Mouse (Mus musculus) CH12.LX (cell line): ENCODE measurements around the gene Kifc5b. TPM values are rescaled to one million over a fixed set of nuclear protein-coding genes. Genes with fewer than 3 reads are reported as not detected.

Experiments
- DNase-seq: peaks from one replicate; pipeline ENCODE4 v3.0.0-alpha.2; 2013; ENCODE audit errors: extremely low read depth
- H3K27ac ChIP-seq: 2 replicates; pipeline ENCODE4 v1.5.1; 2012; ENCODE audit warnings: low read depth, mild to moderate bottlenecking, control low read depth, moderate library complexity; ENCODE audit not compliant: insufficient read depth
- H3K27me3 ChIP-seq: replicated peaks from 2 replicates; pipeline ENCODE3; 2012; ENCODE audit warnings: inconsistent platforms
- H3K36me3 ChIP-seq, 2 experiments: replicated peaks in 1 of 2; 2 replicates each; pipeline versions ENCODE3 to v1.6.1; 2012; ENCODE audit warnings: inconsistent platforms in 1 of 2, low read length in 1 of 2, mild to moderate bottlenecking in 1 of 2, mixed read lengths in 1 of 2, moderate library complexity in 1 of 2; ENCODE audit not compliant: control insufficient read depth in 1 of 2, insufficient read depth in 1 of 2
- H3K4me1 ChIP-seq, 2 experiments: 2 replicates each; pipeline ENCODE4 v1.6.1; 2012; ENCODE audit warnings: inconsistent platforms in 1 of 2, moderate library complexity in 1 of 2; ENCODE audit not compliant: insufficient read depth in 2 of 2, control insufficient read depth in 1 of 2
- H3K4me2 ChIP-seq: 2 replicates; pipeline ENCODE4 v1.6.1; 2012; ENCODE audit warnings: low read depth, mild to moderate bottlenecking, control low read depth; ENCODE audit not compliant: poor library complexity, insufficient read depth, severe bottlenecking
- H3K4me3 ChIP-seq, 3 experiments: fragments of 150-350 bp in 1 of 3; sonication (generic) in 1 of 3; replicated peaks in 1 of 3; 2 replicates each; pipeline versions ENCODE3 to v1.5.1; 2011 to 2012; ENCODE audit warnings: low read depth in 2 of 3, low read length in 2 of 3, mild to moderate bottlenecking in 2 of 3, moderate library complexity in 2 of 3, control low read depth in 1 of 3, improper control_type of control experiment in 1 of 3, inconsistent platforms in 1 of 3, mixed read lengths in 1 of 3; ENCODE audit not compliant: poor library complexity in 1 of 3
- H3K79me2 ChIP-seq: replicated peaks from 2 replicates; pipeline ENCODE4 v1.6.1; 2012; ENCODE audit warnings: mild to moderate bottlenecking, moderate library complexity; ENCODE audit not compliant: control insufficient read depth, poor library complexity, insufficient read depth, severe bottlenecking; ENCODE audit errors: extremely low read depth
- H3K9ac ChIP-seq: 2 replicates; pipeline ENCODE4 v1.6.1; 2012; ENCODE audit warnings: low read depth, mild to moderate bottlenecking, control low read depth, moderate library complexity; ENCODE audit not compliant: insufficient read depth
- H3K9me3 ChIP-seq: replicated peaks from 2 replicates; pipeline ENCODE3; 2012; ENCODE audit warnings: low read length, inconsistent platforms, mixed read lengths
- E2F4 ChIP-seq: IDR thresholded peaks from 2 replicates; pipeline ENCODE4 v1.6.1; 2011; ENCODE audit warnings: low read depth, low read length, improper control_type of control experiment; ENCODE audit not compliant: insufficient replicate concordance
- ELF1 ChIP-seq: IDR thresholded peaks from 2 replicates; pipeline ENCODE4 v1.6.1; 2014; ENCODE audit warnings: low read depth, mild to moderate bottlenecking, inconsistent platforms, low read length, improper control_type of control experiment
- ETS1 ChIP-seq: conservative IDR thresholded peaks from 2 replicates; pipeline ENCODE4 v1.6.1; 2012; ENCODE audit warnings: low read depth, mild to moderate bottlenecking, inconsistent platforms, low read length, improper control_type of control experiment, moderate library complexity
- GABPA ChIP-seq: IDR thresholded peaks from 2 replicates; pipeline ENCODE4 v1.6.1; 2012; ENCODE audit warnings: low read depth, low read length, improper control_type of control experiment, inconsistent platforms; ENCODE audit not compliant: insufficient replicate concordance
- HCFC1 ChIP-seq: IDR thresholded peaks from 2 replicates; pipeline ENCODE4 v1.6.1; 2012; ENCODE audit warnings: low read depth, mild to moderate bottlenecking, inconsistent platforms, low read length, improper control_type of control experiment
- IRF4 ChIP-seq: IDR thresholded peaks from 2 replicates; pipeline ENCODE4 v1.6.1; 2014; ENCODE audit warnings: low read depth, mild to moderate bottlenecking, inconsistent platforms, low read length, improper control_type of control experiment
- JUN ChIP-seq: IDR thresholded peaks from 2 replicates; pipeline ENCODE4 v1.6.1; 2011; ENCODE audit warnings: low read depth, mild to moderate bottlenecking, low read length, improper control_type of control experiment, moderate library complexity; ENCODE audit not compliant: insufficient read depth
- JUND ChIP-seq: conservative IDR thresholded peaks from 2 replicates; pipeline ENCODE4 v1.6.1; 2011; ENCODE audit warnings: low read depth, low read length, improper control_type of control experiment
- KAT2A ChIP-seq: IDR thresholded peaks from 2 replicates; pipeline ENCODE4 v1.6.1; 2012; ENCODE audit warnings: low read length, improper control_type of control experiment, inconsistent platforms; ENCODE audit not compliant: insufficient replicate concordance
- MAZ ChIP-seq: IDR thresholded peaks from 2 replicates; pipeline ENCODE4 v1.6.1; 2012; ENCODE audit warnings: low read depth, mild to moderate bottlenecking, inconsistent platforms, low read length, improper control_type of control experiment, moderate library complexity
- MYC ChIP-seq: IDR thresholded peaks from 2 replicates; pipeline ENCODE4 v1.6.1; 2011; ENCODE audit warnings: low read depth, mild to moderate bottlenecking, improper control_type of control experiment, low read length
- NELFE ChIP-seq: IDR thresholded peaks from 2 replicates; pipeline ENCODE4 v1.6.1; 2011; ENCODE audit warnings: low read depth, low read length, improper control_type of control experiment
- PAX5 ChIP-seq: IDR thresholded peaks from 2 replicates; pipeline ENCODE4 v1.6.1; 2012; ENCODE audit warnings: low read length, inconsistent platforms, mixed read lengths
- POLR2A ChIP-seq: IDR thresholded peaks from 2 replicates; pipeline ENCODE4 v1.6.1; 2011; ENCODE audit warnings: low read depth, mild to moderate bottlenecking, improper control_type of control experiment, low read length
- TBP ChIP-seq: conservative IDR thresholded peaks from 2 replicates; pipeline ENCODE4 v1.6.1; 2011; ENCODE audit warnings: low read depth, low read length, improper control_type of control experiment
- UBTF ChIP-seq: IDR thresholded peaks from 2 replicates; pipeline ENCODE4 v1.6.1; 2012; ENCODE audit warnings: low read depth, mild to moderate bottlenecking, inconsistent platforms, low read length, improper control_type of control experiment, moderate library complexity
- ZC3H11A ChIP-seq: IDR thresholded peaks from 2 replicates; pipeline ENCODE4 v1.6.1; 2012; ENCODE audit warnings: low read depth, mild to moderate bottlenecking, inconsistent platforms, low read length, improper control_type of control experiment
- ZMIZ1 ChIP-seq: IDR thresholded peaks from 2 replicates; pipeline ENCODE4 v1.6.1; 2012; ENCODE audit warnings: low read depth, mild to moderate bottlenecking, inconsistent platforms, low read length, improper control_type of control experiment
- dilution Hi-C: fragments of 300-500 bp; cut with MboI; formaldehyde crosslinking; loops from 2 replicates; pipeline ENCODE4 v1.14.3; 2020; ENCODE audit warnings: low sequenced_read_pairs; ENCODE audit not compliant: extremely low pct_unique_long_range_greater_than_20kb, extremely low pct_ligation_motif_present
- in situ Hi-C: fragments of 300-500 bp; cut with MboI; formaldehyde crosslinking; loops from 3 replicates; pipeline ENCODE4 v1.14.3; 2019; ENCODE audit warnings: low sequenced_read_pairs, low pct_ligation_motif_present, low pct_unique_long_range_greater_than_20kb, mixed read lengths
- polyA plus RNA-seq: library from polyadenylated mRNA; unstranded; fragments of >175 nt; gene quantifications from 2 replicates; pipeline ENCODE4 v1.2.1, GENCODE M21; 2012; ENCODE audit warnings: low read depth; ENCODE audit not compliant: insufficient read length
- total RNA-seq, 2 experiments: library from RNA; depleted of rRNA; stranded (reverse); fragments of 300-350 nt in 1 of 2; fragments of >200 nt in 1 of 2; gene quantifications; 2 replicates each; pipeline ENCODE4 v1.2.3; 2012 to 2014

Kifc5b gene
- total and polyA plus RNA-seq, 3 experiments: 12.1 to 26.9 (median 22.2) TPM

- H3K9ac ChIP-seq: no peak overlapping the region
- no peaks in the 10 kb centered on the region for H3K79me2 ChIP-seq
- in situ Hi-C loops: no loop called here
- H3K4me1 ChIP-seq: peaks cover 2 to 8% of the 10 kb centered on the region in 2 experiments; a peak in 3 of 4 replicates
- H3K27ac ChIP-seq: no peak overlapping the region
- H3K36me3 ChIP-seq: peaks cover 2 to 42% of the 10 kb centered on the region in 2 experiments
- no peak for DNase-seq
- dilution Hi-C loops: no loop called here
- no peaks in the 10 kb centered on the region for H3K27me3 ChIP-seq
- no peaks in the 10 kb centered on the region for H3K9me3 ChIP-seq
- TF ChIP-seq ELF1 (no peak), MYC (no peak), HCFC1 (no peak), E2F4 (no peak), GABPA (no peak), UBTF (no peak), ETS1 (no peak), IRF4 (no peak), PAX5 (no peak), JUND (no peak), ZC3H11A (no peak), JUN (no peak), NELFE (no peak), KAT2A (no peak)
- H3K4me2 ChIP-seq: no peak overlapping the region
- no peak overlapping the region for H3K4me3 ChIP-seq
Observed at GRCm38 (mm10) chr17:26874542-26874941, 42.3 kb upstream of the Kifc5b start.

- dilution Hi-C loops: no loop called here
- H3K79me2 ChIP-seq: no peaks in the 10 kb centered on the region
- in situ Hi-C loops: no loop called here
- peaks cover 4 to 72% of the 10 kb centered on the region in 2 experiments for H3K36me3 ChIP-seq
- no peak overlapping the region for H3K4me3 ChIP-seq
- H3K4me1 ChIP-seq: peaks cover 2 to 11% of the 10 kb centered on the region in 2 experiments; a peak in 3 of 4 replicates
- H3K27ac ChIP-seq: no peak overlapping the region
- H3K4me2 ChIP-seq: no peak overlapping the region
- no peak overlapping the region for H3K9ac ChIP-seq
- TF ChIP-seq HCFC1 (no peak), GABPA (no peak), POLR2A (no peak), TBP (no peak), ZMIZ1 (no peak), KAT2A (no peak), ETS1 (no peak), MAZ (no peak)
- H3K9me3 ChIP-seq: peaks cover 12% of the 10 kb centered on the region
- no peak for DNase-seq
- no peaks in the 10 kb centered on the region for H3K27me3 ChIP-seq
Observed at GRCm38 (mm10) chr17:26877927-26878326, 39.0 kb upstream of the Kifc5b start.
